Mouse (Mus musculus) common myeloid progenitor, adult 5-6 weeks (primary cell): ENCODE data around the gene Tmem200b. TPM values are rescaled to one million over a fixed set of nuclear protein-coding genes. Genes with fewer than 3 reads are reported as not detected.

ENCODE experiments used
- ATAC-seq: replicated peaks from 2 replicates; pipeline ENCODE4 v1.8.0; 2016; ENCODE audit warnings: low read depth, mild to moderate bottlenecking, moderate TSS enrichment, inconsistent platforms; ENCODE audit not compliant: poor library complexity, severe bottlenecking
- total RNA-seq: library from RNA; stranded (forward); fragments of 200-1000, 187-1606 nt; gene quantifications from 2 replicates; pipeline ENCODE4 v1.2.3, GENCODE M21; 2017

Gene Tmem200b
- total RNA-seq, 1 experiment from 2014 or later: not detected

DNA sequence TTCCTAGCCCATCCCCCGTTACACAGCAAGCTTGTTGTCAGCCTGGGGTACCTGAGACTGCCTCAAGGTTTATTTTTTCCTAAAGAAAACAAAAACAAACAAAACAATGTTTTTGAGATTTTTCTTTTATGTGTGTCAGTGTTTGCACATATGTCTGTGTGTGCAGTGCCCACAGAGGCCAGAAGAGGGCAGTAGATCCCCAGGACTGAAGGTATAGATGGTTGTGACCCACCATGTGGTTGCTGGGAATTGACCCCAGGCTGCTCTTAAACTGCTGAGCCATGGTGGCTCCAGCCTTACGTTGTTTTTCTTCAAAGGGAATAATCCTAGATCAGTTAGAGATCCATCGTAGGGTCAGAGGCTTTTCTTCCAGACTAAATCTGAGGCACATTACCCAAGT lies 13.7 kb upstream of the Tmem200b start:
- ATAC-seq: no peak

- peak; percentile 69 for ATAC-seq
These were observed 11.2 kb upstream of the Tmem200b start for GRCm38 (mm10) chr4:131910237-131910994.

DNA sequence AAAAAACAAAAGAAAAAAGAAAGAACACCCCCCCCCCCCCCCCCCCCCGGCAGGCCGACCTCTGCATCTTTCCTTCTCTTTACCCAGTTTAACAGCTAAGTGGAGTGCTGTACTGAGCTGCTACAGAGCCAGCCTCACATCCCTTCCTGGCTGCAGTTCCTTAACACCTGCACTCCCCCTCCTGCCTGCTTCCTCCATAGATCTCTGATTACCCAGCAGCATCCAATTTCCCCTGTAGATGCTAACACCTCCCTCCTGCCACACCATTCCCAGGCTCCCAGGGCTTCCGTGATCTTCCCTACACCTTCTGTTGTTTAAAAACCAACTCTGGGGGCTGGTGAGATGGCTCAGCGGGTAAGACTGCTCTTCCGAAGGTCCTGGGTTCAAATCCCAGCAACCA lies 10.1 kb upstream of the Tmem200b start:
- no peak for ATAC-seq

DNA sequence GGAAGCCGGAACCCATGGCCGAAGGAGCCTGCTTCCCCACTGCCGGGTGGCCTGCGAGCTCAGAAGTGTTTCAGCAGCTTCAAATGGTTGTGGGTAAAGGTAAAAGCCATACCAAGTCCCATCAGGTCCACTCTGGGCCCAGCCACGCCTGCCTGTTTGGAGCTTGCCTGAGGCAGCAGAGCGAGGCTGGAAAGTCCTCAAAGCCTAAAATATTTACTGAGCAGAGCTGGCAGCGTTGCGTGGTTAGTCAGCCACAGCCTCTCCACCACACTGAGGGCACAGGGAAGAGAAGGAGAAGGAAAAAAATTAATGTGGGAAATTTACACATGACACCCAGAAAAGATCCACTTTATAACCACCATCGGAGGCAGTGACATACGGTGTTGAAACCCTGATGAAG lies 8.0 kb upstream of the Tmem200b start:
- no peak for ATAC-seq

DNA sequence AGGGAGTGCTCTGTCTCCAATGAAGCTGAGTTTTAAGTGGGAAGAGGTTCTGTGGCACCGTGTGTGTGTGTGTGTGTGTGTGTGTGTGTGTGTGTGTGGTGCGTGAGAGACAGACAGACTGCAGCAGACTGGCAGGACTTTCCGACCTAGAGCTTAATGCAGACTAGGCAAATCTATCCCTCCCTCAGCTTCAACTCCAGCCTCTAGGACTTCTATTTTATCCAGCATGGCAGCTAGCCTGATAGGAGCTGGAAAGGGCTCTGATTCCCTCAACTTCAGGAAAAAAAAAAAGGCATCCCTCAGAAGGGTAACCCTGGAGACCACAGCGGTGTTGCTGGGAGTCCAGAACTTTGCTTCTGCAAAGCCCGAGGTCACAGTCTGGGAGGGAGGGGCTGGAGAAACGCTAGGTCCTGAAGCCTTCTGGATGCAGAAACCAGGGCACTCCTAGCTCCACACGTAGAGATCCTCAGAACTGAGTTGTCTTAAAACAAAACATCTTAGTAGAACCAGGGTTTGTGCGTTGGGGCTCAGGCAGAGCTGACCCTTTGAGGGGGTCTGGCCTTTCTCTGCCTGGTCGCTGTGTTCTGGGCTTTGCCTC lies 7.4 kb upstream of the Tmem200b start:
- no peak for ATAC-seq

GRCm38 (mm10) chr4:131914891-131915469 lies 6.6 kb upstream of the Tmem200b start:
- no peak for ATAC-seq

DNA sequence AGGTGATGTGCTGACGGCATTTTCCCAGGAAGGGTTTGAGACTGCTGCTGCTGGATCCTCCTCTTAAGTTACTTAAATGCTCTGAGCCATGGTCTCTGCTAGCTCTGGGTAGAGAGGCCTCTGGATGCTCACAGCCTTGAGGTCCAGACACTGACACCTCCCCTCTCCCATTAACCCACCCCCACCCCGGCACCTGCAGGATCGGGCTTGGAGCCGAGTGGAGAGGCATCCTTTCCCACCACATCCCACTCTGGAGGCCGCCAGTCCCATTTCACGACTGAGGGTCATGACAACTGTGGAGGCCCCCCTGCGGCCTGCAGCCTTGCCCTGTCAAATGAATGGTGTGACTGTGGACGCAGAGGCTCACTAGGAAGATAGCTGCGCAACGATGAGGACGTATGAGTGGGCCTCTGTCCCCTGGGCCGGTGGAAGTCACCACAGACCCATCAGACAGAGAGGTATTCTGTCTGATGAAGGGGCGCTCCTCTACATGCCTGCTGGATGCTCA lies 5.7 kb upstream of the Tmem200b start:
- ATAC-seq: no peak

- peak; percentile 73 for ATAC-seq
These were observed 5.1 kb upstream of the Tmem200b start for GRCm38 (mm10) chr4:131916425-131916824.

GRCm38 (mm10) chr4:131917010-131917555 lies 4.5 kb upstream of the Tmem200b start:
- ATAC-seq: no peak

GRCm38 (mm10) chr4:131918026-131918533 lies 3.5 kb upstream of the Tmem200b start:
- no peak for ATAC-seq

GRCm38 (mm10) chr4:131918711-131919500 lies 2.7 kb upstream of the Tmem200b start:
- ATAC-seq: no peak

DNA sequence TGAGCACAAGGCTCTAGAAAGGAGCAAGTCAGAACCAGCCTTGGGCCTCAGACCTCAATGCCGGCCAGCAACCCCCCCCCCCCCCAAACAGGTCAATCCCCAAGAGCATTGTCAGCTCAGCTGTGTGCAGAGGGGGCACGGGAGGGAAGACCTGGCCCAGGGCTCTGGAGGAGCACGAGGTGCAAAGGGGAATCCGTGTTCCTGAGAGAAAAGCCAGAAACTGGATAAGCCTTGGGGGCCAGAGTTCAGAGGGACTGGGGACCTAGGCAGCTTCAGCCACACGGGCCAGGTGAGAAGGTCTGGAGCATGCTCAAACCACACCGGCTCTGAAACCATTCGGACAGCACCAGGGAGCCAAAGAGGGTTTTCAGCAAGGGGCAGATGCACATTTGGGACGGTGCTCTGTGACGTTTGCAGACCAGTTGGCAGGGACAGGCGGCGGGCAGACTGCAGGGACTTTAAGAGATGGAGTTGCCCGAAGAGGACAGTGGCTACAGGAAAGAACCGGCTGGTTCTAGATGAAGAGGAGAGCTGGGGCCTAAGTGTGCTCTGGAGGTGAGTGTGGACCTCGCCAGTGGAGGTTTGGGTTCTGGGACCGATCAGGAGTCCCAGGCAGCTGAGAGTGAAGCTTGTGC lies 1.9 kb upstream of the Tmem200b start:
- ATAC-seq: no peak

- ATAC-seq: peak; percentile 22; the same call in 1 of the 2 replicates
These were observed 1.4 kb upstream of the Tmem200b start for GRCm38 (mm10) chr4:131920141-131920594.

DNA sequence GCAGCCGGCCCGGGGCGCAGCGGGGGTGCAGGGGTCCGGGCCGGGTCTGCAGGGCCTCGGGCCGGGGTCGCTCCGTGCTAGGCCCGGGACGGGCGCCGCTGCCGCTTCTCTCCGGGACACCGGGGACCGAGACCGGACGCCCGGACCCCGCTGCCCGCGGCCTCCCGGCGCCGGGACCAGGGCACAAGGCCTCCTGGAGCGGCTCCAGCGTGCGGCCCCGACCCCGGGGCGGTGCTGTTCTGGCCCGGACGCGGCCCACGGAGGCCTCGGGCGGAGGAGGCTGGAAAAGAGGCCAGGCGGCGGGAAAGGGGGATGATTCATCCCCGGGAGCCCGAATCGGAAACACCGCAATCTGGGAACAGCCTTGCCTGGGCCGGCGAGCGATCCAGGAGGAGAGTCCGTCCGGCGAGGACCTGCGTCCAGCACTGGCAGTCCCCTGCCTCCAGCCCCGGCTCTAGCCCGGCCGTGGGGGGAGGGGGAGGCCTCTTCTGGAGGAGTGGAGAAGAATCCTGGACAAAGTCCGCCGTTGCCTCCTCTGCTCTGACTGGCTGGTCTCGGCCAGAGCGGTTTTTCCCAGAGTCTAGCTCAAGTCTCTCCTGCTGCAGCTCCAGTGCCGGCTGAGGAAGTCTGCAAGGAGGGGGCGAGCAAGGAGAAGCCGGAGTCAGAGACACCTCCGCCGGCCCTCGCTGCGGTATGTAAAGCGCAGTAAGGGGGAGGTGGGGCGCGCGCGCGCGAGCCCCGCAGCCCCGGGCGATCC lies 798 bp upstream of the Tmem200b start:
- ATAC-seq: no peak

DNA sequence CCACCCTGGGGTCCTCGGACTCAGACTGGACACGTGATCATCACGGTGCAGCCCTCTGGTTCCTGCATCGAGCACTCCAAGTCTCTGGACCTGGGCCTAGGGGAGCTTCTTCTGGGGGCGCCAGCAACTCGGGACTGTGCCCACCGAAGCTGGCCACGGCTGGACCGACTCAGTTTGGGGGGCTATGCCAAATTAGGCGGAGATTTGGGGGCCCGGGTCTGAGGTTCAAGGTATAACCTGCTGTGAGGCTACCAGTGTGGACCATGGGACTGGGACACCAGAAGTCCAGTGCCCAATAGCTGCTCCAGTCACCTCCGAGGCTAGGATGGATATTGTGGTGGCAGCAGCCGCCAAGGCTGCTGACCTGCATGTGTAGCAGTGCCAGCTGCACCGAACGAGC lies 833 bp downstream of the Tmem200b start:
- ATAC-seq: no peak

- no peak for ATAC-seq
These were observed 2.7 kb downstream of the Tmem200b start for GRCm38 (mm10) chr4:131924096-131924810.

DNA sequence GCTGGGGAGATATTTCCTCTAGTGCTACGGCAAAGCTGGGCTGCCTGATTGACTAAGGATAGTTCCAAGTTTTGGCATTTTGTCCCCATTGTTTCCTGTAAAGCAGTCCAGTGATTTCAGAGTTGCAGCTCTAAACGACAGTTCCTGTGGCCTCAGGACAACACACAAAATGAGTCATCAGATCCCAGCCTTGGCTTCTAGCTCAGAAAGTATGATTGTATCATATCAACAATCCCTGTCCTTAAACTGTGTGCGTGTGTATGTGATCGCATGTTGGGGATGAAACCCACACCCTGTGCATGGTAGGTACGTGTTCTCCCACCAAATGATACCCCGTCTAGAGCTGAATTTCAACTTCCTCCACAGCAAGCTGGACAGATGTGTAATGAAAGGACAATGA lies 7.6 kb downstream of the Tmem200b start:
- no peak for ATAC-seq

GRCm38 (mm10) chr4:131939459-131939858 lies 17.9 kb downstream of the Tmem200b start:
- ATAC-seq: no peak
